Mouse (Mus musculus) forebrain, embryonic 10.5 days (tissue): ENCODE results near the gene Naa40. TPM values are rescaled to one million over a fixed set of nuclear protein-coding genes. Genes with fewer than 3 reads are reported as not detected.
A peak's percentile ranks its signal among the peaks of the same experiment; 100 is the strongest.

Experiments
- DNase-seq: peaks from one replicate; pipeline ENCODE4 v3.0.0-alpha.2; 2017; ENCODE audit warnings: low spot score; ENCODE audit errors: extremely low spot score
- H3K27ac ChIP-seq: fragments of 300-500 bp; sonication (generic); 2 replicates; pipeline ENCODE4 v1.5.1; 2016; ENCODE audit warnings: mild to moderate bottlenecking
- H3K27me3 ChIP-seq: fragments of 300-500 bp; sonication (generic); 2 replicates; pipeline ENCODE4 v1.6.1; 2016; ENCODE audit warnings: mild to moderate bottlenecking; ENCODE audit not compliant: poor library complexity, severe bottlenecking
- H3K36me3 ChIP-seq: fragments of 300-500 bp; sonication (generic); replicated peaks from 2 replicates; pipeline ENCODE4 v1.6.1; 2016; ENCODE audit warnings: mild to moderate bottlenecking, moderate library complexity
- H3K4me1 ChIP-seq: fragments of 300-500 bp; sonication (generic); 2 replicates; pipeline ENCODE4 v1.6.1; 2016
- H3K4me3 ChIP-seq: fragments of 300-500 bp; sonication (generic); 2 replicates; pipeline ENCODE4 v1.5.1; 2016; ENCODE audit warnings: mild to moderate bottlenecking, moderate library complexity
- H3K9me3 ChIP-seq: fragments of 300-500 bp; sonication (generic); 2 replicates; pipeline ENCODE4 v1.6.1; 2016; ENCODE audit warnings: mild to moderate bottlenecking, moderate library complexity
- WGBS: fragments of 180-500 bp; shearing (Covaris S2); methylation state at CpG from one replicate; pipeline ENCODE4 v1.1.7; 2016; 5-methylcytosine and 5-hydroxymethylcytosine counted together
- polyA plus RNA-seq: library from polyadenylated mRNA; unstranded; fragments of >200 nt; fragmentation: Nextera tagmentation; extraction: Ambion mirVana; gene quantifications from 2 replicates; pipeline ENCODE4 v1.2.1, GENCODE M21; 2016

The Naa40 gene
- polyA plus RNA-seq, 1 experiment from 2014 or later, result 106 TPM

- H3K4me1 ChIP-seq, result peaks cover 3% of the 10 kb centered on the region
- H3K4me3 ChIP-seq, result no peak overlapping the region
- peaks cover 6% of the 10 kb centered on the region; the same call in 1 of the 2 replicates for H3K9me3 ChIP-seq
- peaks cover 40% of the 10 kb centered on the region for H3K36me3 ChIP-seq
- no peak for DNase-seq
- H3K27me3 ChIP-seq, result no peaks in the 10 kb centered on the region
- no peak overlapping the region for H3K27ac ChIP-seq
These were observed 17.5 kb downstream of the Naa40 start for GRCm38 (mm10) chr19:7223488-7223887.

GRCm38 (mm10) chr19:7222196-7222595, 18.8 kb downstream of the Naa40 start:
- Histone ChIP-seq H3K36me3 (peaks cover 27% of the 10 kb centered on the region), H3K9me3 (peaks cover 6% of the 10 kb centered on the region; the same call in 1 of the 2 replicates), H3K4me1 (peaks cover 10% of the 10 kb centered on the region), H3K27ac (no peak overlapping the region), H3K27me3 (no peaks in the 10 kb centered on the region), H3K4me3 (no peak overlapping the region)
- WGBS, result 86% methylated on average over 6 of the region's 6 CpGs
- no peak for DNase-seq

- WGBS, result 96% methylated on average over 5 of the region's 5 CpGs
These were observed 22.2 kb downstream of the Naa40 start for GRCm38 (mm10) chr19:7218753-7219152.

GRCm38 (mm10) chr19:7217926-7218267, 23.1 kb downstream of the Naa40 start:
- WGBS, result 11% methylated on average over 6 of the region's 6 CpGs
- peaks cover 41% of the 10 kb centered on the region for H3K36me3 ChIP-seq
- peak overlapping the region; percentile 92 for H3K27ac ChIP-seq
- H3K4me3 ChIP-seq, result peak overlapping the region; percentile 91
- H3K27me3 ChIP-seq, result no peaks in the 10 kb centered on the region
- peaks cover 38% of the 10 kb centered on the region for H3K4me1 ChIP-seq
- DNase-seq, result no peak
- peaks cover 6% of the 10 kb centered on the region; the same call in 1 of the 2 replicates for H3K9me3 ChIP-seq

More at GRCm38 (mm10) chr19:7218753-7219152, 22.2 kb downstream of the Naa40 start:
- peaks cover 6% of the 10 kb centered on the region; the same call in 1 of the 2 replicates for H3K9me3 ChIP-seq
- no peak for DNase-seq
- peaks cover 32% of the 10 kb centered on the region for H3K36me3 ChIP-seq
- H3K4me3 ChIP-seq, result no peak overlapping the region
- peaks cover 38% of the 10 kb centered on the region for H3K4me1 ChIP-seq
- H3K27me3 ChIP-seq, result no peaks in the 10 kb centered on the region
- no peak overlapping the region for H3K27ac ChIP-seq

- WGBS, result under 1% methylated on average over 50 of the region's 50 CpGs
- Histone ChIP-seq H3K9me3 (peaks cover 6% of the 10 kb centered on the region; the same call in 1 of the 2 replicates), H3K4me1 (peaks cover 38% of the 10 kb centered on the region), H3K27me3 (no peaks in the 10 kb centered on the region), H3K27ac (peak within 1 kb of the TSS; percentile 92), H3K4me3 (peak within 1 kb of the TSS; percentile 91), H3K36me3 (peaks cover 45% of the 10 kb centered on the region)
- peak; percentile 99 for DNase-seq
These were observed 23.6 kb downstream of the Naa40 start, which contains the start of gene Cox8a for GRCm38 (mm10) chr19:7217162-7217925. Gene Cox8a (minus strand): TSS chr19:7217616.

- H3K27ac ChIP-seq, result no peak overlapping the region
- 96% methylated on average over 5 of the region's 5 CpGs for WGBS
- H3K27me3 ChIP-seq, result no peaks in the 10 kb centered on the region
- H3K9me3 ChIP-seq, result no peaks in the 10 kb centered on the region
- H3K4me3 ChIP-seq, result no peak overlapping the region; the same call in 1 of the 2 replicates
- peaks cover 63% of the 10 kb centered on the region for H3K36me3 ChIP-seq
- DNase-seq, result no peak
- peaks cover 38% of the 10 kb centered on the region for H3K4me1 ChIP-seq
These were observed 26.5 kb downstream of the Naa40 start for GRCm38 (mm10) chr19:7214484-7214883.

- Histone ChIP-seq H3K27me3 (no peaks in the 10 kb centered on the region), H3K27ac (no peak overlapping the region), H3K4me1 (peaks cover 30% of the 10 kb centered on the region), H3K36me3 (peaks cover 64% of the 10 kb centered on the region), H3K9me3 (no peaks in the 10 kb centered on the region), H3K4me3 (no peak overlapping the region)
- no peak for DNase-seq
- 95% methylated on average over 3 of the region's 3 CpGs for WGBS
These were observed 28.0 kb downstream of the Naa40 start for GRCm38 (mm10) chr19:7213010-7213409.

- Histone ChIP-seq H3K4me3 (no peak overlapping the region), H3K4me1 (peaks cover 29% of the 10 kb centered on the region), H3K36me3 (peaks cover 64% of the 10 kb centered on the region), H3K27me3 (no peaks in the 10 kb centered on the region), H3K27ac (no peak overlapping the region), H3K9me3 (no peaks in the 10 kb centered on the region)
- DNase-seq, result no peak
- 84% methylated on average over 1 of the region's 1 CpGs for WGBS
These were observed 28.8 kb downstream of the Naa40 start for GRCm38 (mm10) chr19:7212216-7212615.

- Histone ChIP-seq H3K4me1 (peaks cover 30% of the 10 kb centered on the region), H3K36me3 (peaks cover 49% of the 10 kb centered on the region), H3K9me3 (no peaks in the 10 kb centered on the region), H3K27ac (no peak overlapping the region), H3K27me3 (no peaks in the 10 kb centered on the region), H3K4me3 (no peak overlapping the region)
- WGBS, result 90% methylated on average over 7 of the region's 7 CpGs
- no peak for DNase-seq
These were observed 30.9 kb downstream of the Naa40 start for GRCm38 (mm10) chr19:7209907-7210646.

GRCm38 (mm10) chr19:7205753-7206736, 34.9 kb downstream of the Naa40 start, which contains the start of gene Otub1:
Gene Otub1 (minus strand): TSS chr19:7206316.
- Histone ChIP-seq H3K27me3 (no peaks in the 10 kb centered on the region), H3K4me3 (peak within 1 kb of the TSS; percentile 88), H3K27ac (peak within 1 kb of the TSS; percentile 98), H3K4me1 (peaks cover 33% of the 10 kb centered on the region), H3K36me3 (peaks cover 46% of the 10 kb centered on the region), H3K9me3 (no peaks in the 10 kb centered on the region)
- WGBS, result under 1% methylated on average over 75 of the region's 79 CpGs
- peak; percentile 98 for DNase-seq

- Histone ChIP-seq H3K27ac (peak overlapping the region; percentile 98), H3K36me3 (peaks cover 48% of the 10 kb centered on the region), H3K9me3 (no peaks in the 10 kb centered on the region), H3K4me1 (peaks cover 33% of the 10 kb centered on the region), H3K27me3 (no peaks in the 10 kb centered on the region), H3K4me3 (peak overlapping the region; percentile 88)
- WGBS, result 37% methylated on average over 7 of the region's 7 CpGs
- no peak for DNase-seq
These were observed 35.7 kb downstream of the Naa40 start for GRCm38 (mm10) chr19:7205326-7205725.

GRCm38 (mm10) chr19:7204898-7205297, 36.1 kb downstream of the Naa40 start:
- H3K27ac ChIP-seq, result peak overlapping the region; percentile 98
- H3K27me3 ChIP-seq, result no peaks in the 10 kb centered on the region
- DNase-seq, result no peak
- peaks cover 50% of the 10 kb centered on the region for H3K36me3 ChIP-seq
- 73% methylated on average over 2 of the region's 2 CpGs for WGBS
- peak overlapping the region; percentile 88 for H3K4me3 ChIP-seq
- H3K4me1 ChIP-seq, result peaks cover 33% of the 10 kb centered on the region
- H3K9me3 ChIP-seq, result no peaks in the 10 kb centered on the region
